Mouse (Mus musculus) thymus, adult 2 months (tissue): Measurements from ENCODE around the gene Kazald1.

Experiments used
- CTCF ChIP-seq: fragments of 200-500 bp; IDR thresholded peaks from 2 replicates; pipeline ENCODE4 v1.5.1; 2012; ENCODE audit warnings: mild to moderate bottlenecking, control low read depth, low read length, moderate library complexity, borderline replicate concordance; ENCODE audit not compliant: control insufficient read depth, poor library complexity, insufficient read depth; ENCODE audit errors: extremely low read depth
- POLR2A ChIP-seq: fragments of 200-500 bp; IDR thresholded peaks from 2 replicates; pipeline ENCODE4 v1.6.1; 2012; ENCODE audit warnings: mild to moderate bottlenecking, low read length, control low read depth, moderate library complexity; ENCODE audit not compliant: control insufficient read depth, poor library complexity, insufficient read depth; ENCODE audit errors: extremely low read depth

GRCm38 (mm10) chr19:45044389-45044927 is 30.6 kb upstream of the Kazald1 start:
- TF ChIP-seq POLR2A, result no peak
- no peak for TF ChIP-seq CTCF
